Mouse (Mus musculus) liver (tissue): ENCODE results near the gene Uts2r.

ENCODE experiments used
- DNase-seq: peaks from one replicate; pipeline ENCODE4 v3.0.0-alpha.2; 2020; ENCODE audit warnings: mixed read lengths

Gene Uts2r

DNA sequence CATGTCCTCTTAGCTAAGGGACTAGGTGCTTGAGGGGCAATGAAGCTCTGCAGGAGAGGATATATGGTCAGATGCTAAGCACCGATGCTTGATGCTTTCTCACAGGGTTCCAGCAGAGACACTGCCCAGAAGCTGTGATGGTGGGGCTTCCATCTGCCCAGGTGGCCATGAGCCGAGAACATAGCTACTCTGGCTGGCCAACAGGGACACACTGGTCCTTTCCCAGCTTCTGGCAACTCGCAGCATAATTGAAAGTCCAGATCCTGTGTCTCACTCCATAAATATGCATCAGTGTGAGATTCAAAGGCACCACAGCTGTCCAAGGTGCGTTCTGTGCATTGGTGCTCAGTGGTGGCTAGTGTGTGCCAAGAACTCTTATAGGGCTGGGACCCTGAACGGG, 13.1 kb downstream of the Uts2r start:
- DNase-seq = no peak

DNA sequence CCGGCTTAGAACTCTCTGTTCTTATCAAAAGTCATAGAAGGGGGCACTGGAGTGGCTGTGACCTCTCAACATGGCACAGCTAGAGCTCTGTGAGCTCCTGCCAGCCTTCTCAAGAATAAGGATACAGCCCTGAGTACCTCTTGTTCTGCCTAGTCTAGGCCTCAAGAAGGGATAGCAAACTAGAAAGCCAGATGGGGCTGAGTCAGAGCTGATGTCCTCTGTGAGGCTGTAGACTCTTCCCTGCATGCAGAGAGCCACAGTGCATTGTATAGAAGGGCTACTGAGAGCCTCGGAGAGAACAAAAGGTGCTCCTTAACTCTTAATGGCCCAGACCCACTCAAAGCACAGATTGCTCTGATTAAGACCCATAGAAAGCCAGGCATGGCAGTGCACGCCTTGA, 14.2 kb downstream of the Uts2r start:
- no peak for DNase-seq

DNA sequence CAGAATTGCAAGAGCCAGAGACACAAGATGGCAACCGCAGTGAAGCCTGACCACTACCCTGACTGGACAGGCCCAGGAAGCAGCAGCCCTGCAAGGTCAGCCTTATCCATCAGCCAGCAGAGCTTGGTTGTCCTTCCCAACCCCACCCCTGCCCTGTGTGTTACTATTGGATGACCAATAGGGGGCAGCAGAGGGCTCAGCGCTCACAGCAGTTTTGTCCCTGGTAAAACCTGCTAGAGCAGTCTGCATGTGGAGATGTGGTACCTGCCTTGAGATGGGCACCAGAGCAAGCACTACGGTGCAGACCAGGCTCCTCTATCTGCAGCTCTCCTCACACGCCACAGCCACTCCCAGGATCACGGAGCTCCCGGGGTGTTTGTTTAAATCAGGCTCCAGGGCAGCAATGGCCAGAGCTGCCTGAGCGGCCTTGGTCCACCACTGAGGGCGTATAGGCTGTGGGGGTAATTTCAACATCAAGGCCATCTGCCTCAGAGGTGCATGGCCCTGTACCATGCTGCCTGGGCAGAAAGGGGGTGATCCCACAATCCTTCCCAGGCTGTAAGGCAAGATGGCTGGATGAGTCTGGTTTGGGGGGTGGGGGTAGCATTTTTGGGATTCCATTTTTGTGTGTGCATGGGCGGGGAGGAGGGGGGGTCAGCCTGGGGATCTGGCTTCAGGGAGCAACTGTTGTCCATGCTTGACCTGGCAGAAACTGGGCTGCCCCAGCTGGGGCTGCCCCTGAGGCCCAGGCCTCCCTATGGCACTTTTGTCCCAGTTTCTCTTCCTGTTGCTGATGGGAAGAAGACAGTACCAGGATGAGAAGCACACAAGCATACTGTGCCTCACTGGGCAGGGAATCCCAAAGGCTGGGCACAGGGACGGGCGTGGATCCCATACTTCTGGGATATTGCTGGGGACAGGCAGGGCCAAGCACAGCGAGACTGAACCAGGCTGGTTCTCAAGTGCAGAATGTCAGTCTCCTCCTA, 16.5 kb downstream of the Uts2r start:
- peak; percentile 67 for DNase-seq

DNA sequence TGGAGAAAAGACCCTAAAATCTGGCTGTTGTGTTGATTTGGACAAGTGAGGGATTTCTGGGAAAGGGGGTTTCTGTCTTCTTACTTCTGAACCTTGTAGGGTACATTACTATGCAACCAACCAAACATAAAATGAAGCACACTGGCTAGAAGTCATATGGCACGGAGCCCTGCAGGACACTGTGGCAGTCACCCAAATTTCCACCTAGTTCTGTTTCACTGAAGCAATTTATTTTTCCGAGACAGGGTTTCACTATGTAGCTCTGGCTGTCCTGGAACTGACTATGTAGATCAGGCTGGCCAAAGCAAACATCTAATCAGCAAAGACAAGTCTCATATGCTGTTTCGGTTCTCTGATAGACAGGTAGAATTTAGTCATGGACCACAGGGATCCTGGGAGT, 29.6 kb downstream of the Uts2r start:
- DNase-seq = no peak

DNA sequence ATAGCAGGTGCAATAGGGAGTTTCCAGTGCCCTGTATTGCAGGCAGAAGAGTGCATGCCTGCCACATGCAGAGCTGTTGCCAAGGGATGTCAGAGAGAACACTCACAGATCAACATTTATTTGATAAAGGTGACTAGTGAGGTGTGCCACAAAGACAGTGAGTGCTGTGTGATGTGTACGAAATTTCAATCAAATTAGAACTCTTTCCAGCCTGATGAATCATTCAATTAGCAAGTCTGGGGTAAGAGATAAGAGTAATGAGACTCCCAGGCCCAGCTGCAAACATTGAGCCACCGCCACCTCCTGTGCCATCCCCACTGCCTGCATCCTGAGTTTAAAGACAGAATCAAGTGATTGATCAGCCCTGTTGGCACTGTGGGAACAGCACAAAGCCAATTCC, 32.7 kb downstream of the Uts2r start:
- DNase-seq = no peak

DNA sequence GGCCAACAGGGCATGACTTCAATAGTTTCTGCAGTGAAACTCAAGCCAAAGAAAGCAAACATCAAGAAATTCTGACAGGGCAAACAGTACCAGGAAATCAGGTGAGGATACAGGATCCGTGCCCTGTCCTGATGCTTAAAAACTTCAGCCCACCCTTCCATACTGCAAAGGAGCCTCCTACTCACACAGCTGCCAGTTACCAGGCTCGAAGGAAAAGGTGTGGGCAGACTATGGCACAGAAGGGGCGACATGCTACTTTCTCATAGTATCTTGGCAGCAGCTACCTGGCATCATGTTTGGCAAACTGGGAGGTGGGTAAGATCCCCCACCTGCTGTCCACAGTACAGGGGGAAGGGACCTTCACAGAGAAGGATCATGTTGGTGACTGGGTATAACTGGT, 33.3 kb downstream of the Uts2r start:
- no peak for DNase-seq

DNA sequence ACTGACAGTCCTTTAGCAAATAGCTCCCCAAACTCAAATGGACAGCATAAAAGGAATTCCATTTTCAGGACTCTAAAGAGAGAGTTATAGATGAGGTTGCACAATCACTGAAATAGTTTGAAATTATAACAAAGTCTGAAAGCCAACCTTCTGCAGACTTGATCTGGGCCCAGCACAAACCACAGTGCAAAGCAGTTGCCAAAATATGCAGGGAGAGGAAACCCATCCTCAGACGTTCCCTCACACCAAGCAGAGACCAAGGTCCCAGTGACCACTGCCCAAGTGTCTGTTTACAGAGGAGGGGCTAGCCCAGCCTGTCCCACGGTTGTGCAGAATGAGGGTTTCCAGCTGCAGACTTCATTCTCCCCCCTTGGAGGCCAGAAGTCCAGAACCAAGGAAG, 38.6 kb downstream of the Uts2r start:
- no peak for DNase-seq

DNA sequence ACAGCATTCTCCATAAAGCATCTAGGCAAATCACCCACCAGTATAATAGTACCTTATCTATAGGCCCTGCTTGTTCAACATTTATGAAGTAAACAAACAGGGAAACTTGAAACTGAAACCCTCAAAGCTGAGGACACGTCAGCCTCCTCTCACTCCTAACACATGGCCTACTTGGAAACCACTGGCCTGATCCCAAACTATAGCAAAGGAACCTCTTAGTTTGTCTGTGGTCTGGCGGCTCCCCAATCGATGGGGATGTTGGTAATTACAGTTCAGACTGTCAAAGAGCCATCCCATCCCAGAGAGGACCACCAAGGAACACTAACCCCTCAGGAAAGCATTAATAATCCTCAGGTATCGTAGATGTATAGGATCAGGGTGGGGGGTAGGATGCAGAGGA, 39.8 kb downstream of the Uts2r start:
- no peak for DNase-seq

DNA sequence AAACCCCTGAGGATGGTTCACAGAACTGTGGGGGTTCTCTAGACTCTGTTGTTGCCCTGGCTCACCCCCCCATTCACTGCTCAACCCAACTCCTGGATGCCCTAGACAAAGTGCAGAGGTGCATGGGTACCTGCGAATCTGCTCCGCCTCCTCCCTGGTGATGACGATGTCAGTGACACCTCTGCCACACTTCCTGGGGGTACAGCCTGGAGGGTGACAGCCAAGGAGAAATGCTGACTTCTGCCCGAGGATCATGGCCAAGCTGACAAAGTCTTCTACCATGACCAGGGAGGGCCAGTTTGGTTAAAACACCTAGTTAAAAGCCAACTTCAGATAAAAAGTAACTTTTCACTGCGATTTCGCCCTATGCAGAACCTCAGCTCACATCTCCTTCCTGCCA, 40.7 kb downstream of the Uts2r start:
- DNase-seq = no peak

DNA sequence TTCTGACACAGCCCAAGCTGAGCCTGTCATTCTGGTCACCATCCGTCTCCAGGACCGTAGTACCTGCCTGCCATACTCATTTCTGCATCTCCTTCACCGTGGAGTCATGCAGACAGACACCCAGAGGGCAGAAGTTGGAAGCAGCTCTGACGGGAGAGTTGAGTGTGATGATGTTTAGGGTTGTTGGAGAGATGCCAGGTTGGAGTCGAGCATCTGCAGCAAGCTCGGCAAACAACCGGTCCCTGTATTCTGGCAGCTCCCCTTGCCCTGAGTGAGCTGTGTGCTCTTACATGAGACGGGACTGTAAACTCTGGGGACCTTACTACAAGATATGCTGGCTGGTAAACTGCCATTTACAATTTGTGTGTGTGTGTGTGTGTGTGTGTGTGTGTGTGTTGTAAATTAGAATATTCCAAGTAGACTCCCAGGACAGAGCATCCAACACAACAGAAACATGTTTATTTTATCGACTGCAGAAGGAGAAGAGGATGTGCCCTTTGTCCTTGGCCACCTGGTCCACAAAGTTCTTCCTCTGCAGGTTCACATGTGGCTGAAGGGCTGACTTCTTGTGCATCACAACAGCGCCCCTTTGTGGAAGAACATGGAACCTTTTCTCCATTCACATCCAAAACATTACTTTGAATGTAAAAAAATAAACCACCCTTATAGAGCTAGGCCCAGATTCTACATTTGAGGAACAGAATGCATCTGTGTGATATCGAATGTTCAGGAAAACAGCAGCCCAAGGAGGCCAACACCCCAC, 41.5 kb downstream of the Uts2r start:
- peak; percentile 41 for DNase-seq

DNA sequence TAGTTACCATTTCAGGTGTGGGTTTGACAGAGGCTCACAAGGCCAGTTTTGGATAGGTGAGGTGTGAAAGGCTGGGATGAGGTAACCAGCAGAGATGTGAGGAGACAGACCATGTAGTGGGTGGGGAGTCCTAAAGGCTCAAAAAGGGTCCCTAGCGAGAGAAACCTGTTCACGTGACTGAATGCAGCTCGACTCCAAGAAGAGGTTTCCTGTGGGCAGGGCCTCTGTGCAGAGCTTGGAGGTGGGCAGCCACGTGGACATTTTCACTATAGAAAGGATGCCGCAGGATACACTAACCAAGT, 43.7 kb downstream of the Uts2r start:
- no peak for DNase-seq

DNA sequence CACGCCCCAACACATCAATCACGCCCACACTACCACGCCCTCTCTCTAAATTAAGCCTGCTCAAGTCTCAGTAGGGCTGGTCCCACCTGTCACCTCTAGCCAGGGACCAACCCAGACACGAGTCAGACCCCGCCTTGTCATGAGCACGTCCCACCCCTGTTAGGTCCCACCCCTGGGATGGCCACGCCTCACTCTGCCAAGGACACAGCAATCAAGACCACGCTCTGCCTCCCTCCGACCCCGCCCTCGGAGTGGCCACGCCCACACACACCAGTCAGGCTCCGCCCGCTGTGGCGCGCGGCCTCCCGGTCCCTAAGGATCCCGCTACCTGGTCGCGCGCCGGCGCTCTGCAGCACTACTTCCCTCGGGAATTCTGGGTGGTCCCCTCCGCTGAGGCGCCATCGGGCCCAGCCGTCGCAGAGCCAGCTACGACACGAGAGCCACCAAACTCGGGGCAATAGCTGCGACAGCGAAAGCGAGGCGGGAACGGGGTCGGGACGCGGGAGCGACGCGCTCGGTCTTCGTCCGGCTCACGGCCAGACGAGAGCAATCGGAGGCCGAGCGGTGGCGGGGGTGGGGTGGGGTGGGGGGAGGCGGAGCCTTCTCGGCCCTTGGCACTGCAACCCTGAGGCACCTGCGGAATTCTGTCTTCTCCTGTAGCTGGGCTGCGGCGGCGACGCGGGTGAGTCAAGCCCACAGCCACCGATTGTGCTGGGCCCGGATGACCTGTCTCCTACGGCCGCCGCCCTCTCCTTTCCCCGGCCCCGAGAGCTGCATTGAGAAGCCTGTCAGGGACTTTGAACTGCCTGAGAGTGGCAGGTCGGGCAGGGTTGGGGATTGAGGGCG, 44.3 kb downstream of the Uts2r start, which contains the start of the genes Hexdc and Ogfod3:
Gene Hexdc (plus strand): TSS at position 273 of the 846 bp plus-strand sequence.
Gene Ogfod3 (minus strand): TSS at position 551 of the 846 bp plus-strand sequence.
- peak; percentile 99 for DNase-seq
